In the genomic region with DNA sequence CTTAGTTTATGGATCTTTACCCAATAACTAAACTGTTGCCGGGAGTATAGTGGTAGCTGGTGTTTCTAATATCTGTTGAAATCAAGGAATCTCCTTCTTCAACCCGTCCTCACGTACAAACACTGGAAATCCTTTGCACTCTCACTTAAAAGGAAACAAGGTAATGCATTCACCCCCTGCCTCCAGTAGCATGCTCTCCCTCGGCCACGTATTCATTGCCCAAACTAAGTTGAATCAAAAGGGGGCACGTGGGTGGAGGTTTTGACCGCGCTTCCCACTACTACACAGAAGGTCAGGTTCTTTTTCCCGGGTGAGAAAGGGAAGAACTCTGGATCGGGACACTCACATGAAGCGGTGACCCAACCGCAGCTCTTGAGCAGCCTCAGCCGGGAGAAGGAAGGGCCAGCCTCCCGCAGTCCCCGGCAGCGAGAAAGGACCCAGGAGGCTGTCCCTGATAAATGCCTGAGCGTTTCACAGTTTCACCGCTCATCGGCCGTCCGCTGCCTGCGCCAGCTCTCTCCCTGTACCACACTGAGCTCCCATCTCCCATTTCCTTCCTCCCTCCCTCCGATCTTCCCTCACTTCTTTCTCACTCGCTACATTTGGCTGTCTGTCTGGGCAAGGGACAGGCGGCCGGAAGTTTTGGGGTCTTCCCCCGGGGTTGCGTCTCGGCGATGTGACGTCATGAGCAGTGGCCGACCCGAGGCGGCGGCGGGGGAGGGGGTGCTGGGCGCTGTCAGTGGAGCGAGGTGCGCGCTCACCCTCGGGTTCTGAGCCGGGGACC, we compare ENCODE assay signal across 8 mouse cellular contexts. TPM values are rescaled to one million over a fixed set of nuclear protein-coding genes. Genes with fewer than 3 reads are reported as not detected.
DNase-seq lines count a peak whose midpoint lies in the region; ATAC-seq lines count a peak whose summit lies in the region.

Gene Tbck, plus strand, starts transcription at position 698 of the 784 bp plus-strand sequence.

- H3K27me3 ChIP-seq in heart, embryonic 10.5 days (ENCODE audit: insufficient read depth, poor library complexity, severe bottlenecking), result no peaks in the 10 kb centered on the region
- no peaks in the 10 kb centered on the region for H3K27me3 ChIP-seq in kidney, embryonic 15.5 days

- peaks cover 10% of the 10 kb centered on the region for H3K4me1 ChIP-seq in heart, embryonic 10.5 days
- H3K4me1 ChIP-seq in kidney, embryonic 15.5 days, result peaks cover 16% of the 10 kb centered on the region

- H3K27ac ChIP-seq in heart, embryonic 10.5 days, result peak within 1 kb of the TSS; percentile 99
- peak within 1 kb of the TSS; percentile 97 for H3K27ac ChIP-seq in kidney, embryonic 15.5 days

- peak within 1 kb of the TSS; percentile 69 for H3K4me2 ChIP-seq in kidney, embryonic 15.5 days

- under 1% methylated on average over 41 of the region's 42 CpGs for WGBS in heart, embryonic 10.5 days
- WGBS in kidney, embryonic 15.5 days, result under 1% methylated on average over 42 of the region's 42 CpGs

- ATAC-seq in erythroblast, adult 5-6 weeks (replicated peaks; ENCODE audit: low FRiP score, poor library complexity, severe bottlenecking), result peak; percentile 96
- ATAC-seq in kidney, embryonic 15.5 days (replicated peaks; ENCODE audit: low FRiP score), result peak; percentile 97
- ATAC-seq in monocyte, adult 5-6 weeks (replicated peaks; ENCODE audit: insufficient number of reproducible peaks, low FRiP score, low TSS enrichment, poor library complexity, severe bottlenecking), result peak; percentile 91

- peak within 1 kb of the TSS; percentile 87 for H3K4me3 ChIP-seq in heart, embryonic 10.5 days
- peak within 1 kb of the TSS; percentile 91 for H3K4me3 ChIP-seq in kidney, embryonic 15.5 days (replicated peaks)

- H3K36me3 ChIP-seq in heart, embryonic 10.5 days, result peaks cover 4% of the 10 kb centered on the region
- peaks cover 12% of the 10 kb centered on the region for H3K36me3 ChIP-seq in kidney, embryonic 15.5 days

- no peaks in the 10 kb centered on the region for H3K9me3 ChIP-seq in heart, embryonic 10.5 days
- no peaks in the 10 kb centered on the region for H3K9me3 ChIP-seq in kidney, embryonic 15.5 days (replicated peaks)

- peak within 1 kb of the TSS; percentile 82 for H3K9ac ChIP-seq in kidney, embryonic 15.5 days

- peak; percentile 95 to 96 for DNase-seq in B cell, adult 2 months
- peak; percentile 95 for DNase-seq in brain, adult 2 months (ENCODE audit: low read depth, low spot score)
- DNase-seq in heart, embryonic 10.5 days (ENCODE audit: low spot score), result peak; percentile 97
- peak; percentile 92 for DNase-seq in liver
- DNase-seq in spleen, postnatal 4 days (ENCODE audit: low spot score in 2 of 2), result peak; percentile 89 to 93

RNA-seq across cellular contexts. Expression of gene Tbck, which starts in this region (rescaled TPM):
- total RNA-seq in erythroblast, adult 5-6 weeks (2015; ENCODE audit: low replicate concordance), result 4.0 and 6.5 TPM in 2 replicates
- total RNA-seq in erythroblast, adult 5-6 weeks (2017; ENCODE audit: low replicate concordance), result 4.6 and 5.0 TPM in 2 replicates
- 14.7 and 14.8 TPM in 2 replicates for polyA plus RNA-seq in heart, embryonic 10.5 days (2016; fragmentation: Nextera tagmentation; extraction: Ambion mirVana)
- polyA plus RNA-seq in kidney, embryonic 15.5 days (2015; fragmentation: Nextera tagmentation; extraction: Ambion mirVana), result 22.6 and 23.5 TPM in 2 replicates
- 18.7 to 33.3 TPM (median 19.9 TPM) in 3 replicates for total RNA-seq in monocyte, adult 5-6 weeks (2017)

Comparison
In these comparisons a context has a peak if more than half of its experiments do, and no peak if none do; other contexts are left out.
1. Peak in every context shown above with its lines: DNase-seq, ATAC-seq, H3K4me3 ChIP-seq and H3K27ac ChIP-seq.